Mouse (Mus musculus) retina, embryonic 14.5 days (tissue): ENCODE data around the gene Ppp1r16b.

Experiments
- DNase-seq: peaks from one replicate; pipeline ENCODE4 v3.0.0-alpha.2; 2015; ENCODE audit warnings: low spot score

Ppp1r16b gene

GRCm38 (mm10) chr2:158665098-158665497 is at the start of gene Ppp1r16b:
Gene Ppp1r16b, plus strand, starts transcription at chr2:158665398.
- no peak for DNase-seq

DNA sequence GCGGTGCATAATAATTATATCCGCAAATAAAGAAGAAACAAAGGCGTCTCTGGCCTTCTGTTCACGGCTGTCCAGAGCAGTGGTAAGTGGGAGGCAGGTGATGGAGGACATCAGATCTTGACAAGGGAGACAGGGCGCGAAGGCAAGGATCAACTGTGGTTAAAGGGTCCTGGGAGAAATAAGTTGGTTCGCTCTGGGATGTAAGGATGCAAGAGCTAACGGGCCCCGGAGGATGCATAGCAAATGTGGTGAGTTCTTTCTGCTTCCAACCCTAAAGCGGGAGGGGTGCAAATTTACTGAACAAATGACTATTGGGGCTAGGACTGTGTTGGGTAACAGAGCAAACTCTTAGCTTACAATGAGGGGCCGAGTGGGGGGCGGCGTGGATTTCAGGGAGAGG is 49.5 kb upstream of the Ppp1r16b start:
- DNase-seq = no peak

DNA sequence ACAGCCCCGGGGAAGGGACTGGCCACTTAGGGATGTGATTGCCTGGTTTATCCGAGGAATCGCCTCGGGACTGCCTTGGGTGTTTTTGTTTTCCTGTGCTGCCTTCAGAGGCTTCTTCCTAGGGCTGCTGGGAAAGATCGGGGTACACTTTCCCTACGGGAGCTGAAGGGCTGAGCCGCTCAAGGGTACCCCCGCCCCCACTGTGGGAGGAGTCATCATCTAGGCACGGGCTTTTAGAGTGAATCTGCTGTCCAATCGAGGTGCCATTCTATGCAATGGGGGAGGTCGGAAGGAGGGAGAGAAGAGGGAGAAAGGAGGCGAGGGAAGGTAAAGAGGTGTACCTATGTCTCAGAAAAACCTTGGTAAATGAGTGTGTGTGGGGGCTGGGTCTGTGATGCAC is 48.9 kb upstream of the Ppp1r16b start:
- DNase-seq = no peak

DNA sequence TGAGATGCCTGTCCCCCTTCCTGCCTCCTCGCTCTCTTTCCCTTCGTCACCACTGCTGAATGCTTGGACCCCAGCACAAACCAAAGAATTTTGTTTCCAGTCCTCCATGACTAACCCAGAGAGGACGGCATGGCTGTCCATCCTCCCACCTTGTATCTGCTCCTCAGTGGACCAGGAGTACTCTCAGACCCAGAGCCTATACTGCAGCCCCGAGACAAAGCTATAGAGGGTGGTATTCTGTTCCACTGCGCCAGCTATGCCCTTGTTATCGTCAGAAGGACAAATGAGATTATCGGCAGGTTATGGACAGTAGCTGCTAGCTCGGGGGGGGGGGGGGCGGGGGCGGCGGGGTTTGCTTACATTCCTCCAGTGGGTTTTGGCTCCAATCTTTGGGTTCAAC is 48.4 kb upstream of the Ppp1r16b start:
- DNase-seq = no peak

DNA sequence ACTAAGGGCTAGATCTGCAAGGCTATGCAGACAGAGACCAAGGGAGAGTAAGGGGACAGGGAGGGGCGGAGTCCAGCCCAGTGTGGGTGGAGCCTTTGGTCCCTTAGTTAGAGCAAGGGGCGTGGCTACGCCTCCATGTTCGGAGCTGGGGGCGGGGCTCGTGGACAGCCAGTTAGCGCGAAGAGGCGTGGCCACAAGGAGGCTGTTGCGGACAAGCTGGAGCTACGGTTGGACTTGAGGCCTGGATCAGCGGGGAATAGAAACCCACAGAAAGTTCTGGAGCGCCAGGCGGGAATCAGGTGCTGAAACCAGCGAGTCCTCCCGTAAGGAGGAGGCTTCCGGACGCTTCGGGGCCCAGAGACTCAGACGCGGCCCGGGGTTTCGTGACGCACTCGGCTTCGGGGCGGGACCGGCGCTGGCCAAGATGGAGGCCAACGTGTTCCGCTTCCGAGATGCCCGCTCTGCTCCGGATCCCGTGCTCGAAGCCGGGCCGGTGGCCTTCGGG is 40.4 kb upstream of the Ppp1r16b start, which contains the start of gene Actr5:
Gene Actr5 (plus strand): TSS at position 171 of the 505 bp plus-strand sequence.
- DNase-seq = peak; percentile 99

DNA sequence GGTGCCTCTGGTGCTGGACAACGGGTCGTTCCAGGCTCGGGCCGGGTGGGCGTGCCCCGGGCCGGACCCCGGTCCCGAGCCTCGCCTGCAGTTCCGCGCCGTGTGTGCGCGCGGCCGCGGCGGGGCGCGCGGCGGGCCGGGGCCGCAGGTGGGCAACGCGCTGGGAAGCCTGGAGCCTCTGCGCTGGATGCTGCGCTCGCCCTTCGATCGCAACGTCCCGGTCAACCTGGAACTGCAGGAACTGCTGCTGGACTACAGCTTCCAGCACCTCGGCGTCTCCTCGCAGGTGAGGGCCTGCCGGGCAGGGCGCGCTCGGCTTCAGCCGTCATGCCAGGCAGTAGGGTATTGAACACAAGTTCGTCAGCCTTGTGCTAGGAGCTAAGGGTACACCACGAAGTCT is 40.0 kb upstream of the Ppp1r16b start:
- DNase-seq = no peak

- no peak for DNase-seq
Observed at GRCm38 (mm10) chr2:158625697-158626096, 39.5 kb upstream of the Ppp1r16b start.

DNA sequence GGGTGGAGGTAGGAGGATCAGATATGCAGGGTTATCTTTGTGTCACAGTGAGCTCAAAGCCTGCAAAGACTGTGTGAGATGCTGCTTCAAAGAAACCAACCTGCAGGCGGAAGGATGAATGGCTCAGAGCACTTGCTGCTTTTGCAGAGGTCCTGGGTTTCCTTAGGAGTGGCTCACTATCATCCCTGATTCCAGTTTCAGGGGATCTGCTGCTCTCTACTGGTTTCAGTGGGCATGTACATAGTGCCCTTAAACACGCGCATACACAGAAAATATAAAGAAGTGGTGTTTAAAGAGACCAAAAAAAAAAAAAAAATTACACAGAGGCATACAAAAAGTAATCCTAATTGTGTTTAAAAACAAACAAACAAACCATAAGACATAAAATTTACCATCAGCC is 36.3 kb upstream of the Ppp1r16b start:
- peak; percentile 64 for DNase-seq

- peak; percentile 77 for DNase-seq
Observed at GRCm38 (mm10) chr2:158629414-158629813, 35.8 kb upstream of the Ppp1r16b start.

- DNase-seq = peak; percentile 65
Observed at GRCm38 (mm10) chr2:158631873-158632272, 33.3 kb upstream of the Ppp1r16b start.

GRCm38 (mm10) chr2:158641869-158642268 is 23.3 kb upstream of the Ppp1r16b start:
- DNase-seq = peak; percentile 89

DNA sequence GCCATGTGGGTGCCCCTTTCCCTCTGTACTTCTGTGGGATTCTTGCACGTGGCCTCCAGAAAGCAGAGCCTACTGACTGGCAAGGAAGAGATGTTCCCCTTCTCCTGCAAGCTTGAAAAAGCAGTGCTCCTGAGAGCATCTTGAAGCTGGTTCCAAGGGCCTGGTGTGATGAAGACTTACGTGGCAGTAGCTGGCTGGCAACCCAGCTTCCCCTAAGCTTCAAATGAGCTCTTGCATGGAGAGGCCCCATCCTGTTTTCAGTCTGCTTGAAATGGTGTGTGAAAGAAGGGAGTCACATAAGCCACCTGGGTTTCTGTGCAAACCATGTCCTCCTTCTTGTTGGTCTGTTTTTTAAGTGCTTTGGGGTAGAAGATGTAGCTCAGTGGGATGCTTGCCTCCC is 22.6 kb upstream of the Ppp1r16b start:
- DNase-seq = no peak

GRCm38 (mm10) chr2:158643791-158644190 is 21.4 kb upstream of the Ppp1r16b start:
- no peak for DNase-seq

DNA sequence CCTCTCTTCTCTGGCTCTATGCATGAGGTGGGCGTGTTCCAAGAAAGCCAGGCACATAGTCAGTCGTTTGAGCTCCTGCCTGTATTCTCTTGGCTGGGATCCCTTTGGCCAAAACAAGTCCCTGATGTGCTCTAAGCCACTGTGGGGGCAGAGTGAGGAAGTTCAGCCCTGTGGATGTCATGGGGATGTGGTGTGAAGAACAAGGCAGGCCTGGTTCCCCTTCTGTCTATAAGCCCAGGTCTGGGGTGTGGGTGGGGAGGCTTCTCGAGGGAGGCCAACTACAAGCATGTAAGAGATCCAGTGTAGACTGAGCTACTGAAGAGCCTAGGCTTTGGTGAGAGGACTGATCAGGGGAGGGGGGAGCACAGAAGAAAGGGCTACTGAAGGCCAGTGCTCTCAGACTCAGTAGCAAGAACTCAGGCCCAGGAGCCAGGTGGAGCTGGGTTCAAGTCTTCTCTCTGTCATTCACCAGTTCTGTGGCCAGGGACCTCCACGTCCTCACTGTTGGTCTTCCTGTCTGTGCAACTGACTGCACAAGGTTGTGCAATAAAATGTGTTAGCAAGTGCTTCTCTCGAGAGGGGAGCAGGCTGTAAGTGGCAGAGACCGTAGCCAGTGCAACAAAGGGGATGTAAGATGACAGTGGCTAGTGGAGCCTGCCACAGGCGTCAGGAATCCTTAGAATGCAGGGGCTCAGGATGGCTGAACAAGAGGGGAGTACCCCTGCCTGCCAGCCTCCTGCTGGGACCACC is 13.9 kb upstream of the Ppp1r16b start:
- no peak for DNase-seq

DNA sequence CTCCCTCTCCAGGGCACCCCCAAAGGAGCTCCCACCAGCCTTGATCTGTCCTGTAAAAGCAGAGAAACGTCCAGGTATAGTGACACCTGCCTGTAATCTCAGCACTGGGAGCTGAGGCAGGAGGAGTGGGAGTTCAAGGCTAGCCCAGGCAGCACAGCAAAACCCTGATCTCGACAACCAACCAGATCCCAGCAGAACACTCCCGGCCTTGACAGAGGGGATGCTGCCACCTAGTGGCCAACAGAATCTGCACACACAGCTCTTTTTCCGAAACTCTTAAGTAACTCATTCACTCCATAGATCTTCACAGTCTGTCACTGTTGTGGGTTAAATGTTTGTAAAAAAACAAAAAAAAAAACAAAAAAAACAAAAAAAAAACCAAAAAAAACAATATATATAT is 12.2 kb upstream of the Ppp1r16b start:
- DNase-seq = peak; percentile 84

- no peak for DNase-seq
Observed at GRCm38 (mm10) chr2:158654717-158655116, 10.5 kb upstream of the Ppp1r16b start.

GRCm38 (mm10) chr2:158655806-158656205 is 9.4 kb upstream of the Ppp1r16b start:
- no peak for DNase-seq

DNA sequence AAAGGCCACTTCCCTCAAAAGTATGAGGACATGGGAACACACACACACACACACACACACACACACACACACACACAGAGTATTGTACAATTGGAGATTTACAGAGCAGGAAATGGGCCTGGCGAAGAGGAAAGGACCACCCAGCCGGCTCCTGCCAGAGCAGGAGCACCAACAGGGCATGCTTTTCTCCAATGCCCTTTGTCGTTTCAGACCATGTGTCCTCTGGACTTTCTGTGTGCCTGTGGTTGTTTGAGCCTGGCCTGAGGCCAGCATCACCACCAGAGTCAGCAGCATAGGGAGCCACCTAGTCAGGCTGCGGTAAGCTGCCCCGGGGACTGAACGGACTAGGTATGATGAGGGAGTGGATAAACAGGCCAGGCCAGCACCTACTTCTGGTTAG is 6.4 kb upstream of the Ppp1r16b start:
- DNase-seq = no peak

DNA sequence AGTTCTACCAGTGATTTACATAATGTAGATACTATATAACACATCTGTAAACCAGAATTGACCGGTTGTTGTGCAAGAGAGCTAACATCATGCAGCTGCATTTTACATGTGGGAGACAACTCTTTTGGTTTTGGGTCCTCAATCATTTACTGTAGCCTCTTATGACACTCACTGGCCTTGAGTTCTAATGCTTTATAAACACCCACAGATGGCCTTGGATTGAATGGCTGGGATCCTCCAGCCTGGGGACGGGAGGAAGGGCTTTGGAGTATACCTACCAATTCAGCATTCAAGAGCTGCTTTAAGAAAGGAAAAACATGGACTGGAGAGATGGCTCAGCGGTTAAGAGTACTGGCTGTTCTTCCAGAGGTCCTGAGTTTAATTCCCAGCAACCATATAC is 5.9 kb upstream of the Ppp1r16b start:
- no peak for DNase-seq

- DNase-seq = no peak
Observed at GRCm38 (mm10) chr2:158666071-158666800, 1.0 kb downstream of the Ppp1r16b start.

DNA sequence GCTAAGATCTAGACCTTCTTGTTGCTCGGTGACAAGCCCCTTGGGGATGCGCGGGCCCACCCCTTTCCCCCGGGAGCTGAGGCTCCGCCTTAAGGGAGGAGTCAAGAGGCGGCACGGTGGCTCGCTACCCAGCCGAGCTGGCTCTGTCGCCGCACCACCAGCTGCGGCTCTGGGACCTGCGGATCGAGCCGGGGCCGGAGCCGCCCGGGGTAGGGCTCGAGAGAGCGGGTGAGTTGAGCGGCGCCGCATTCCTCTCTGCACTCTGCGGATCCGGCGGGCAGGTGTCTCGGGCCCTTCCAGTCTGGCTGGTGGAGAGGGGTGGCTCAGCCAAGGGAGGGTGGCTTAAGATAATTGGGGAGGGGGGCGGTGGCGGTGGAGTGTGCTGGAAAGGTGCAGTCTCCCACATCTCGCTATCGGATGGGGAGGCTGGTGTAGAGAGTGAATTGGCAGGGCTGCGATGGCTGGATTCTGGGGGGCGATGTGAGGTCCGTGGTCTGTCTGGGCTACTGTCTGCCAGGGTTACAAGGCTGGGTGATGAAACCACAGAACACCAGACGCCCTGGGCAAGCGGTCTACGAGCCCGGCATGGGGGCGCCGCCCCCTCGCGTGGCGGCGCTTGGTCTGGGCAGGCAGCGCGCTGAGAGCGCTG is 1.9 kb downstream of the Ppp1r16b start:
- DNase-seq = peak; percentile 82

DNA sequence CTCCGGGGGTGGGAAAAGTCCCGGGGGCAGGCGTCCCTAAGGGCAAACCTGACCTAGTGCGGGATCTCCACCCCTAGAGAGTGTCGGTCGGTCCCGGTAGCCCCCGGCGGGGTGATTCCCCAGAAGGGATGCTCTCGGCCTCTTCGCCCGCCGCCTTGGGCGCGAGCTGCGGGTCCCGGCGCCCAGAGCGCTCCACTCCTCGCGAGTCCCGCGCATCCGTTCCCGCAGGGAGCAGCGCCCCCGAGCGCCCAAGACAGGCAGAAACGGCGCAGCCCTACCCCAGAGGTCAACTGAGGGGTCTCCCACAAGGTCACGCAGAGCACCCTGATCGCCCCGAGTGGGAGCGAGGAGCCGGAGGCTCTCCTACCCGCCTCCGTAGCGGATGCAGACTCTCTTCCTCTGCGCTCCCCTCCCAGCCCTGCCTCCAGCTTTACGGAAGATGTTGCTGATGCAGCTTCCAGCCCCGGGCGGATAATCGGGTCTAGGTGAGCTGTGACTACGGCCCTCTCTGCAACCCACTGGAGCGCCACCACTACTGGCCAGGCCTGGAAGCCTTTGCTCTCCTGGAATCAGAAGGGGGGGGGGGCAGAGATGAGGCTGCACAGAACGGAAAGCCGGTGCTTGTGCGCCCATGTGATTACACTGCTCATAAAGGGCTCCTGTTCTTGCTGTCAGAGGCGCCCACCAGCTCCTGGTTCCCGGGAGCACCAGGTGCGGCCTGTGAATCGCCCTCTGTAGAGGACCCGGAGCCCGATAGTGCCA is 2.7 kb downstream of the Ppp1r16b start:
- peak; percentile 65 for DNase-seq
